Mouse (Mus musculus) stomach, postnatal 0 days (tissue): ENCODE measurements at regions not wholly inside any gene's neighbourhood (a gene's known extent, or its start where the extent isn't known, plus 50 kb on each side); places are given as distances from the start of the nearest gene placed in this dataset.

Source experiments
- ATAC-seq: fragments of 200-750 bp; cut with Nextera tagmentation; 2 replicates; pipeline ENCODE4 v1.8.0; 2017; ENCODE audit not compliant: low FRiP score, low TSS enrichment
- DNase-seq: peaks from one replicate; pipeline ENCODE4 v3.0.0-alpha.2; 2016; ENCODE audit warnings: low spot score
- H3K27ac ChIP-seq: fragments of 300-500 bp; sonication (generic); replicated peaks from 2 replicates; pipeline ENCODE4 v1.5.1; 2014; ENCODE audit warnings: mild to moderate bottlenecking, control low read depth
- H3K27me3 ChIP-seq: fragments of 300-500 bp; sonication (generic); 2 replicates; pipeline ENCODE4 v1.6.1; 2014; ENCODE audit warnings: low read length; ENCODE audit not compliant: control insufficient read depth, insufficient read depth
- H3K36me3 ChIP-seq: fragments of 300-500 bp; sonication (generic); 2 replicates; pipeline ENCODE4 v1.6.1; 2014; ENCODE audit warnings: low read length, mixed read lengths; ENCODE audit not compliant: control insufficient read depth, insufficient read depth
- H3K4me1 ChIP-seq: fragments of 300-500 bp; sonication (generic); replicated peaks from 2 replicates; pipeline ENCODE4 v1.6.1; 2014; ENCODE audit warnings: antibody characterized with exemption; ENCODE audit not compliant: control insufficient read depth, insufficient read depth
- H3K4me2 ChIP-seq: fragments of 300-500 bp; sonication (generic); replicated peaks from 2 replicates; pipeline ENCODE4 v1.6.1; 2014; ENCODE audit warnings: low read depth, mild to moderate bottlenecking, control low read depth, moderate library complexity
- H3K4me3 ChIP-seq: fragments of 300-500 bp; sonication (generic); 2 replicates; pipeline ENCODE4 v1.5.1; 2014; ENCODE audit warnings: low read depth, low read length, control low read depth
- H3K9ac ChIP-seq: fragments of 300-500 bp; sonication (generic); 2 replicates; pipeline ENCODE4 v1.6.1; 2014; ENCODE audit warnings: mild to moderate bottlenecking, low read length, control low read depth, mixed read lengths
- H3K9me3 ChIP-seq: fragments of 300-500 bp; sonication (generic); 2 replicates; pipeline ENCODE4 v1.6.1; 2016; ENCODE audit warnings: low read length; ENCODE audit not compliant: control insufficient read depth
- CTCF ChIP-seq: IDR thresholded peaks from 2 replicates; pipeline ENCODE4 v1.5.1; 2016; ENCODE audit warnings: antibody characterized with exemption, low read depth, mild to moderate bottlenecking, moderate library complexity
- EP300 ChIP-seq: optimal IDR thresholded peaks from 2 replicates; pipeline ENCODE3; 2016; ENCODE audit warnings: antibody characterized with exemption
- WGBS: fragments of 180-500 bp; shearing (Covaris S2); extraction: QIAGEN DNeasy Blood & Tissue Kit; methylation state at CpG from one replicate; pipeline ENCODE4 v1.1.7; 2014; 5-methylcytosine and 5-hydroxymethylcytosine counted together

- H3K9me3 ChIP-seq, result no peaks in the 10 kb centered on the region
- no peak overlapping the region for H3K27ac ChIP-seq
- TF ChIP-seq EP300 (no peak), CTCF (no peak)
- no peaks in the 10 kb centered on the region for H3K4me1 ChIP-seq
- WGBS, result 24% methylated on average over 9 of the region's 9 CpGs
- DNase-seq (no peak), ATAC-seq (no peak)
- no peak overlapping the region for H3K9ac ChIP-seq
- no peak overlapping the region for H3K4me3 ChIP-seq
- H3K27me3 ChIP-seq, result no peaks in the 10 kb centered on the region
- H3K36me3 ChIP-seq, result no peaks in the 10 kb centered on the region
- H3K4me2 ChIP-seq, result no peak overlapping the region
These were observed 783.7 kb downstream of the Car8 start for GRCm38 (mm10) chr4:7455130-7455529.

- Histone ChIP-seq H3K4me3 (no peak overlapping the region), H3K27ac (no peak overlapping the region), H3K9me3 (no peaks in the 10 kb centered on the region), H3K4me1 (no peaks in the 10 kb centered on the region), H3K4me2 (no peak overlapping the region), H3K36me3 (no peaks in the 10 kb centered on the region), H3K9ac (no peak overlapping the region), H3K27me3 (no peaks in the 10 kb centered on the region)
- no peak for ATAC-seq
- no peak for DNase-seq
- TF ChIP-seq CTCF, result no peak
- no peak for TF ChIP-seq EP300
- WGBS, result 68% methylated on average over 3 of the region's 3 CpGs
These were observed 786.2 kb downstream of the Car8 start for GRCm38 (mm10) chr4:7452678-7453077.

GRCm38 (mm10) chr4:7450991-7451390 lies 787.9 kb downstream of the Car8 start:
- Histone ChIP-seq H3K36me3 (no peaks in the 10 kb centered on the region), H3K27me3 (no peaks in the 10 kb centered on the region), H3K4me2 (no peak overlapping the region), H3K4me3 (no peak overlapping the region), H3K9ac (no peak overlapping the region), H3K9me3 (no peaks in the 10 kb centered on the region), H3K27ac (no peak overlapping the region), H3K4me1 (no peaks in the 10 kb centered on the region)
- 50% methylated on average over 1 of the region's 1 CpGs for WGBS
- no peak for DNase-seq
- no peak for ATAC-seq
- TF ChIP-seq CTCF (no peak), EP300 (no peak)

GRCm38 (mm10) chr4:7429308-7429707 lies 809.5 kb downstream of the Car8 start:
- TF ChIP-seq EP300 (no peak), CTCF (no peak)
- Histone ChIP-seq H3K4me1 (no peaks in the 10 kb centered on the region), H3K27ac (no peak overlapping the region), H3K9ac (no peak overlapping the region), H3K9me3 (no peaks in the 10 kb centered on the region), H3K4me3 (no peak overlapping the region), H3K4me2 (no peak overlapping the region), H3K36me3 (no peaks in the 10 kb centered on the region), H3K27me3 (no peaks in the 10 kb centered on the region)
- WGBS, result 63% methylated on average over 3 of the region's 3 CpGs
- DNase-seq (no peak), ATAC-seq (no peak)

- Histone ChIP-seq H3K27me3 (no peaks in the 10 kb centered on the region), H3K9me3 (no peaks in the 10 kb centered on the region), H3K4me2 (no peak overlapping the region), H3K9ac (no peak overlapping the region), H3K36me3 (no peaks in the 10 kb centered on the region), H3K4me3 (no peak overlapping the region), H3K4me1 (no peaks in the 10 kb centered on the region), H3K27ac (no peak overlapping the region)
- DNase-seq (no peak), ATAC-seq (no peak)
- TF ChIP-seq CTCF, result no peak
- no peak for TF ChIP-seq EP300
These were observed 814.8 kb downstream of the Car8 start for GRCm38 (mm10) chr4:7424081-7424480.

GRCm38 (mm10) chr4:7423204-7423603 lies 815.6 kb downstream of the Car8 start:
- Histone ChIP-seq H3K4me2 (no peak overlapping the region), H3K4me3 (no peak overlapping the region), H3K9ac (no peak overlapping the region), H3K36me3 (no peaks in the 10 kb centered on the region), H3K27ac (no peak overlapping the region), H3K27me3 (no peaks in the 10 kb centered on the region), H3K9me3 (no peaks in the 10 kb centered on the region), H3K4me1 (no peaks in the 10 kb centered on the region)
- WGBS, result 84% methylated on average over 4 of the region's 4 CpGs
- TF ChIP-seq EP300 (no peak), CTCF (no peak)
- DNase-seq, result no peak
- ATAC-seq, result no peak
